Mouse (Mus musculus) embryonic facial prominence, embryonic 11.5 days (tissue): ENCODE results near the gene Nup210l. TPM values are rescaled to one million over a fixed set of nuclear protein-coding genes. Genes with fewer than 3 reads are reported as not detected.
A peak's percentile ranks its signal among the peaks of the same experiment; 100 is the strongest.

ENCODE experiments used
- ATAC-seq: fragments of 200-750 bp; cut with Nextera tagmentation; replicated peaks from 2 replicates; pipeline ENCODE4 v1.8.0; 2017; ENCODE audit warnings: low read depth; ENCODE audit not compliant: insufficient number of reproducible peaks, low FRiP score, low TSS enrichment
- DNase-seq: peaks from one replicate; pipeline ENCODE4 v3.0.0-alpha.2; 2015; ENCODE audit warnings: low spot score
- H3K27ac ChIP-seq: fragments of 300-500 bp; sonication (generic); replicated peaks from 2 replicates; pipeline ENCODE4 v1.5.1; 2014; ENCODE audit warnings: mild to moderate bottlenecking, low read depth, low read length, control low read depth
- H3K27me3 ChIP-seq: fragments of 300-500 bp; sonication (generic); 2 replicates; pipeline ENCODE4 v1.6.1; 2014; ENCODE audit warnings: mild to moderate bottlenecking, low read length, moderate library complexity, mixed read lengths; ENCODE audit not compliant: control insufficient read depth, insufficient read depth
- H3K36me3 ChIP-seq: fragments of 300-500 bp; sonication (generic); replicated peaks from 2 replicates; pipeline ENCODE4 v1.6.1; 2014; ENCODE audit warnings: low read depth, mild to moderate bottlenecking, low read length, moderate library complexity, mixed read lengths; ENCODE audit not compliant: control insufficient read depth, insufficient read depth
- H3K4me1 ChIP-seq: fragments of 300-500 bp; sonication (generic); 2 replicates; pipeline ENCODE4 v1.6.1; 2014; ENCODE audit warnings: low read length, mixed read lengths; ENCODE audit not compliant: control insufficient read depth, insufficient read depth
- H3K4me2 ChIP-seq: fragments of 300-500 bp; sonication (generic); 2 replicates; pipeline ENCODE4 v1.6.1; 2014; ENCODE audit warnings: low read depth, mild to moderate bottlenecking, control low read depth, low read length, moderate library complexity
- H3K4me3 ChIP-seq: fragments of 300-500 bp; sonication (generic); 2 replicates; pipeline ENCODE4 v1.5.1; 2014; ENCODE audit warnings: low read depth, low read length, control low read depth
- H3K9ac ChIP-seq: fragments of 300-500 bp; sonication (generic); replicated peaks from 2 replicates; pipeline ENCODE4 v1.6.1; 2014; ENCODE audit warnings: mild to moderate bottlenecking, control low read depth, low read length
- H3K9me3 ChIP-seq: fragments of 300-500 bp; sonication (generic); replicated peaks from 2 replicates; pipeline ENCODE4 v1.6.1; 2016; ENCODE audit warnings: mild to moderate bottlenecking, low read length, inconsistent platforms, mixed read lengths; ENCODE audit not compliant: control insufficient read depth
- WGBS: fragments of 180-500 bp; shearing (Covaris S2); extraction: QIAGEN DNeasy Blood & Tissue Kit; methylation state at CpG from one replicate; pipeline ENCODE4 v1.1.7; 2014; 5-methylcytosine and 5-hydroxymethylcytosine counted together
- polyA plus RNA-seq: library from polyadenylated mRNA; unstranded; fragments of >200 nt; fragmentation: Nextera tagmentation; extraction: Ambion mirVana; gene quantifications from 2 replicates; pipeline ENCODE4 v1.2.1, GENCODE M21; 2014

The Nup210l gene
- polyA plus RNA-seq, 1 experiment from 2014 or later: 0.45 TPM

DNA sequence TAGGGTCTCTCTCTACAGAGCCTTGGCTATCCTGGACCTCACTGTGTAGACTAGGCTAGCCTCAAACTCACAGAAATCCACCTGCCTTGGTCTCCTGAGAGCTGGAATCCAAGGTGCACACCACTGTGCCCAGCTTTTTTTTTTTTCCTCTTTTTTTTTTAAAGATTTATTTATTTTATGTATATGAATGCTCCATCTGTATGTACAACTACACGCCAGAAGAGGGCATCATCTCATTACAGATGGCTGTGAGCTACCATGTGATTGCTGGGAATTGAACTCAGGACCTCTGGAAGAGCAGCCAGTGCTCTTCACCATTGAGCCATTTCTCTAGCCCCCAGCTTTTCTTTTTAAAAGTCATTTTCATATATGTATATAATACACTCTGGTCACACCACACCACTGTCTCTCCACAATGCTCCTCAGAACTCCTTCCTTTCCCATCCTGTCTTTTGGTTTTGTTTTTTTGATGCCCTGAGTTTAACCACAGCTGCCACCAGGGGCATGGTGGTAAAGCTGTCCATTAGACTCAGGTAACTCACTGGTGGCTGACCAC is 112.0 kb downstream of the Nup210l start:
- H3K4me1 ChIP-seq: no peaks in the 10 kb centered on the region
- no peaks in the 10 kb centered on the region for H3K27me3 ChIP-seq
- no peak overlapping the region for H3K4me3 ChIP-seq
- no peak for ATAC-seq
- no peak overlapping the region for H3K4me2 ChIP-seq
- WGBS: 32% methylated on average over 1 of the region's 1 CpGs
- no peak overlapping the region for H3K9ac ChIP-seq
- H3K27ac ChIP-seq: no peak overlapping the region
- no peak for DNase-seq
- peaks cover 7% of the 10 kb centered on the region for H3K36me3 ChIP-seq
- H3K9me3 ChIP-seq: no peaks in the 10 kb centered on the region

DNA sequence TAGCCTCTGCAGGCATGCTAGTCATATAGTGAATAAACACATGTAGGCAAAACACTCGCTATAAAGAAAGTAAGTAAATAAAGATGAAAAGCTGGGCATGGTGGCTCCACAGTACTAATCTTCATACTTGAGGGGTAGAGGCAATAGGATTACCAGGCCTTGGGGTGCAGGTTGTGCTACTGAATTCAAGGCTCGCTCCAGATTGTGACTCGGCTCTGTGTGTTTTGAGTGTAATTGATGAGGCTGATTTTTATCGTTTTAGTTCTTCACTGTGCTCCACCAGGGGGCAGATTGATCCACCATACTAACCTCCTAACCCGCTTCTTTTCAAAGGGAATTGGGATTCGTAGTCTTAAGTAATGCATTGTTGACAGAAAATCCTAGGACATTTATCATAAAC is 116.2 kb downstream of the Nup210l start:
- WGBS: 18% methylated on average over 6 of the region's 6 CpGs
- no peaks in the 10 kb centered on the region for H3K9me3 ChIP-seq
- DNase-seq (peak; percentile 79), ATAC-seq (no peak)
- H3K27ac ChIP-seq: peak overlapping the region; percentile 70; the same call in 1 of the 2 replicates
- H3K27me3 ChIP-seq: no peaks in the 10 kb centered on the region
- peak overlapping the region; percentile 81 for H3K4me2 ChIP-seq
- peak overlapping the region; percentile 53 for H3K4me3 ChIP-seq
- no peaks in the 10 kb centered on the region; the same call in 1 of the 2 replicates for H3K36me3 ChIP-seq
- no peaks in the 10 kb centered on the region for H3K4me1 ChIP-seq
- peak overlapping the region; percentile 73 for H3K9ac ChIP-seq

DNA sequence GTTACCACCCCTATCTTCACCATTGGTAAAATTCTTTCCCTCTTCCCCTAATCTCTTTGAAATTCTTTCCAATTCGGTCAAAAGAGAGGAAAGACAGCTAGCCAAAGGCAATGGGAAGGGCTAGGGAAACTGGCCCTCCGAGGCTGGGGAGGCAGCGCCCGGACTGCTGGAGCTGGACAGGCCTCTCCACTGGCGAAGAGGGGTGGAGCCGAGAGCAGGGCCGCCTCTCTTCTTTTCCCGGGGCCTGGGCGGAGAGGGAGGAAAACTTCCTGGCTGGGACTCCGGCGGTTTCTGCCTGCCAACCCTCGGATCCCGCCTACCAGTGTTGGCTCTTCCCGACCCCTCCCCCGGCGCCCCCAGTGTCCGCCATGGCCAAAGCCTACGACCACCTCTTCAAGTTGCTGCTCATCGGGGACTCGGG is 116.6 kb downstream of the Nup210l start:
- no peaks in the 10 kb centered on the region; the same call in 1 of the 2 replicates for H3K36me3 ChIP-seq
- no peaks in the 10 kb centered on the region for H3K27me3 ChIP-seq
- H3K4me2 ChIP-seq: peak overlapping the region; percentile 81
- under 1% methylated on average over 19 of the region's 20 CpGs for WGBS
- ATAC-seq (peak; percentile 68), DNase-seq (peak; percentile 75)
- no peaks in the 10 kb centered on the region for H3K4me1 ChIP-seq
- H3K4me3 ChIP-seq: peak overlapping the region; percentile 53
- peak overlapping the region; percentile 70; the same call in 1 of the 2 replicates for H3K27ac ChIP-seq
- no peaks in the 10 kb centered on the region for H3K9me3 ChIP-seq
- peak overlapping the region; percentile 73 for H3K9ac ChIP-seq

DNA sequence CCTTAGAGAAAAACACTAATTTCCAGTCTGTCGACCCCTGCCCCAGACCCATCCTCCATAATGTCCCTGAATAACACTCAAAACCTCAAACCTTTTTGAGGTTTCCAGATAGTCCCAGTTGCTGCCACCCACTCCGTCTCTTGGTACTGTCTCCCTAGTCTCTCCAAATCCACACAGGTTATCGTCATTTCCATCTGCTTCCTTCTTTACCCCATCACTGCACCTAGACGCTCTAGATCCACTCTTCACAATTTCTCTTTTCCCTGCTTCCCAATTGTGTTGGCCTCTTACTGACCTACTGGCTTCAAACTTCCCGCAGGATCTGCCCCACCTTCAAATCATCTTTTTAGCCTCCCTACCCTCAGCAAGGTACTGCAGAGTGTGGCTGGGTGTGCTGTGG is 117.2 kb downstream of the Nup210l start:
- no peaks in the 10 kb centered on the region; the same call in 1 of the 2 replicates for H3K36me3 ChIP-seq

DNA sequence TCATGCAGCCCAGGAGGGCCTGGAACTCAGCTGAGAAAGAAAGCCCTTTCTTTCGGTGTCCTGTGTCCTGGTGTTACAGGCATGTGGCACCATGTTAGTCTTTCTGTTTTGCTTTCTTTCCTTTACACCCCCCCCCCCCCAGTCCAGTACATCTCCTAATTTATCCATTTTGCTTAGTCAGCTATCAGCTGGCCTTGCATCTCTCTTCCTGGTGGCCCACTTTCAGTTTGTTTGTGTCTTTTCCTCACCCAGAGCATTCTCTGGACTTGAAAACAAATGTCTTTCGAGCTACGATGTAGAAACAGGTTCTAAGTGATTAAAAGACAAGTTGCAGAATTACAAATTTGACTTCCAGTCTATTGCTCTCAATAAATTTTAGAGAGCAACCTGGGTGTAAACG is 118.5 kb downstream of the Nup210l start:
- H3K4me1 ChIP-seq: no peaks in the 10 kb centered on the region
- H3K9me3 ChIP-seq: no peaks in the 10 kb centered on the region
- no peak overlapping the region for H3K27ac ChIP-seq
- WGBS: 91% methylated on average over 4 of the region's 4 CpGs
- H3K36me3 ChIP-seq: no peaks in the 10 kb centered on the region; the same call in 1 of the 2 replicates
- no peak overlapping the region for H3K9ac ChIP-seq
- no peak for ATAC-seq
- no peak for DNase-seq
- H3K4me2 ChIP-seq: no peak overlapping the region
- no peak overlapping the region for H3K4me3 ChIP-seq
- no peaks in the 10 kb centered on the region for H3K27me3 ChIP-seq

More for the DNA sequence above, 117.2 kb downstream of the Nup210l start:
- DNase-seq (no peak), ATAC-seq (no peak)
- H3K9ac ChIP-seq: peak overlapping the region; percentile 73
- H3K27ac ChIP-seq: no peak overlapping the region; the same call in 1 of the 2 replicates
- H3K27me3 ChIP-seq: no peaks in the 10 kb centered on the region
- peak overlapping the region; percentile 53 for H3K4me3 ChIP-seq
- H3K4me1 ChIP-seq: no peaks in the 10 kb centered on the region
- no peaks in the 10 kb centered on the region for H3K9me3 ChIP-seq
- H3K4me2 ChIP-seq: peak overlapping the region; percentile 81
- 20% methylated on average over 5 of the region's 5 CpGs for WGBS

DNA sequence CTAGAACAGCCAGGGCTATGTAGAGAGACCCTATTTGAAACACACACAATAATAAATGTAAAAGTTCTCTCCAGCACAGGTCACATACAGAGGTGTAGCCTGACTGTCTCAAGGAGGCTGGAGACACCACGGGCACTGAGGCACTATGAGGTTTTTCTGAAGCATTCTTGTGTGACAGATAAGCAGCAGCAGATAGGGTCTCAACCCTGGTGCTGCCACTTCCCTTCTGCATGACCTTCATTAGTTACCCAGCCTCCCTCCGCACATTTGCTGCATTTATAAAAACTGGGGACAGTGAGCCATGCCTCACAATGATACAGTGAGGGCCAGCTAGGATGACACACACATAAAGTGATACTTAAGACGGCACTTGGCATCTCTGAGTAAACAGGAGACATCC is 119.0 kb downstream of the Nup210l start:
- Histone ChIP-seq H3K27me3 (no peaks in the 10 kb centered on the region), H3K9ac (no peak overlapping the region), H3K4me1 (no peaks in the 10 kb centered on the region), H3K4me3 (no peak overlapping the region), H3K9me3 (no peaks in the 10 kb centered on the region), H3K27ac (no peak overlapping the region), H3K4me2 (no peak overlapping the region), H3K36me3 (no peaks in the 10 kb centered on the region; the same call in 1 of the 2 replicates)
- no peak for ATAC-seq
- 88% methylated on average over 3 of the region's 3 CpGs for WGBS
- DNase-seq: no peak

DNA sequence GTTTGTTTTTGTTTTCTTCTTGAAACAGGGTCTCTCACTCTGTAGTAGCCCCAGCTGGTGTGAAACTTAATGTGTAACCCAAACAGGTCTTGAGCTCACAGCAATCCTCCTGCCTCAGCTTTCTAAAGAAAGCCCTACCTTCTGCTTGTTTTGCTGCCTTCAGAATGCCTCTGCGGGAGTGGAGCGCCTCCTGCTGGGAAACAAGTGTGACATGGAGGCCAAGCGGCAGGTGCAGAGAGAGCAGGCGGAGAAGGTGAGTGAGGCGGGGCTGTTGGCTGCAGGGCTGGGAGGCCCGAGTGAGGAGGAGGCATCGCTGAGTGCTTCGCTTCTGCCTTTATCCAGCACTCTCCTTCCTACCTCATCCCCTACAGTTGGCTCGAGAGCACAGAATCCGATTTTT is 120.4 kb downstream of the Nup210l start:
- no peaks in the 10 kb centered on the region for H3K9me3 ChIP-seq
- H3K27me3 ChIP-seq: no peaks in the 10 kb centered on the region
- WGBS: 75% methylated on average over 10 of the region's 10 CpGs
- H3K4me1 ChIP-seq: no peaks in the 10 kb centered on the region
- no peaks in the 10 kb centered on the region; the same call in 1 of the 2 replicates for H3K36me3 ChIP-seq
- no peak overlapping the region for H3K4me3 ChIP-seq
- ATAC-seq (no peak), DNase-seq (no peak)
- H3K9ac ChIP-seq: no peak overlapping the region
- no peak overlapping the region for H3K4me2 ChIP-seq
- H3K27ac ChIP-seq: no peak overlapping the region

DNA sequence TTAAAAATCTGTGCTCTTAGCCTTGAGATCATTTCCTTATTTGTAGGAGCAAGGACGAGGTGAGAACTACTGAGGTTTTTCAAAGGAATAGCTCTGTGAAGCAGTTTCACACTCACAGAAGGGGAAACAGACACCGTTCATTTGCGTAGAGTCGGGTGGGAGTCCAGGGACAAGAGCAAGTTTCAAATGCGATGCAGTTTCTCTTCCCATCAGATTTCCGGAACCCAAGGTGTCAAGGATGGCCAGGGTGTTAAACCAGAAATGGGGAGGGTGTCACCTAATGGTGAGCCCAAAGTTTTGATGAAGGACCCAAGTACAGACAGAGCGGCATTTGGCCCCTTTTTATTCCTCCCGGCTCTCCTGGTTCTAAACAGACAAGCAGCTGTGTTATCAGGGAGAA is 127.1 kb downstream of the Nup210l start:
- no peaks in the 10 kb centered on the region for H3K4me1 ChIP-seq
- 16% methylated on average over 8 of the region's 8 CpGs for WGBS
- peak overlapping the region; percentile 62 for H3K4me3 ChIP-seq
- no peak overlapping the region for H3K27ac ChIP-seq
- DNase-seq: no peak
- H3K9ac ChIP-seq: peak overlapping the region; percentile 66
- H3K4me2 ChIP-seq: peak overlapping the region; percentile 79
- H3K9me3 ChIP-seq: no peaks in the 10 kb centered on the region
- no peak; the same call in 1 of the 2 replicates for ATAC-seq
- no peaks in the 10 kb centered on the region for H3K27me3 ChIP-seq
- no peaks in the 10 kb centered on the region for H3K36me3 ChIP-seq
